Mouse (Mus musculus) cortical plate, adult 2 months (tissue): Measurements from ENCODE around the gene Myl4.

Source experiments
- CTCF ChIP-seq: fragments of 200-500 bp; IDR thresholded peaks from 2 replicates; pipeline ENCODE4 v1.5.1; 2011; ENCODE audit warnings: mild to moderate bottlenecking, control low read depth, low read length; ENCODE audit not compliant: insufficient read depth; ENCODE audit errors: extremely low read depth
- POLR2A ChIP-seq: fragments of 200-500 bp; IDR thresholded peaks from 2 replicates; pipeline ENCODE4 v1.6.1; 2011; ENCODE audit warnings: mild to moderate bottlenecking, low read length, control low read depth; ENCODE audit not compliant: insufficient read depth; ENCODE audit errors: extremely low read depth

DNA sequence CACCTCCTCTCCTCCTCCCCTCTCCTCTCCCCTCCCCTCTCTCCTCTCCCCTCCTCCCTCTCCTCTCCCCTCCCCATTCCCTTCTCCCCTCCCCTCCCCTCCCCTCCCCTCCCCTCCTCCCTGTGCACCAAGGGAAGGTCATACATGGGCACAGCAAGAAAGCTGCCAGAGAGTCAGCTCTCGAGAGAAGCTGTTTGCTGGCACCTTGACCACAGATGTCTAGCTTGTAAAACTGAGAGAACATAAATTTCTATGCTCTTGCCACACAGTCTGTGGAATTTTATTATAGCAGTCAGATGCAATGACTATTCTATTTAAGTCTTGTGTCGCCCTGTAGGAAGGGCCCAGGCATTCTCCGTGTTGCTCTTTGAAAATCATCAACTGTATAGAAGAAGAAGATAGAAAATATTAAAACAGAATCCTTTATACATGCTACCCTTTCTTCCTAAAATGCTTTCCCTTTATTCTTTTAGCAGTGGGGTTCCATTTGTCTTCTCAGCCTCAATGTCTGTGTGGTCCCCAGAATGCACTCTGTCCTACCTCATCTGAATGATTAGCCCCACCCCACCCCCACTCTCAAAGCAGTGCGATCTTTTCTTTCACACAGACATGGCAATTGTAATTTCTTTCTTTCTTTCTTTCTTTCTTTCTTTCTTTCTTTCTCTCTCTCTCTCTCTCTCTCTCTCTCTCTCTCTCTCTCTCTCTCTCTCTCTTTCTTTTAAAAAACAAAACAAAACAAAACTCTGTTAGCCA lies 8.4 kb downstream of the Myl4 start:
- TF ChIP-seq CTCF (no peak), POLR2A (no peak)
